Mouse (Mus musculus): ENCODE data around the gene Slc25a11.

Slc25a11 gene

DNA sequence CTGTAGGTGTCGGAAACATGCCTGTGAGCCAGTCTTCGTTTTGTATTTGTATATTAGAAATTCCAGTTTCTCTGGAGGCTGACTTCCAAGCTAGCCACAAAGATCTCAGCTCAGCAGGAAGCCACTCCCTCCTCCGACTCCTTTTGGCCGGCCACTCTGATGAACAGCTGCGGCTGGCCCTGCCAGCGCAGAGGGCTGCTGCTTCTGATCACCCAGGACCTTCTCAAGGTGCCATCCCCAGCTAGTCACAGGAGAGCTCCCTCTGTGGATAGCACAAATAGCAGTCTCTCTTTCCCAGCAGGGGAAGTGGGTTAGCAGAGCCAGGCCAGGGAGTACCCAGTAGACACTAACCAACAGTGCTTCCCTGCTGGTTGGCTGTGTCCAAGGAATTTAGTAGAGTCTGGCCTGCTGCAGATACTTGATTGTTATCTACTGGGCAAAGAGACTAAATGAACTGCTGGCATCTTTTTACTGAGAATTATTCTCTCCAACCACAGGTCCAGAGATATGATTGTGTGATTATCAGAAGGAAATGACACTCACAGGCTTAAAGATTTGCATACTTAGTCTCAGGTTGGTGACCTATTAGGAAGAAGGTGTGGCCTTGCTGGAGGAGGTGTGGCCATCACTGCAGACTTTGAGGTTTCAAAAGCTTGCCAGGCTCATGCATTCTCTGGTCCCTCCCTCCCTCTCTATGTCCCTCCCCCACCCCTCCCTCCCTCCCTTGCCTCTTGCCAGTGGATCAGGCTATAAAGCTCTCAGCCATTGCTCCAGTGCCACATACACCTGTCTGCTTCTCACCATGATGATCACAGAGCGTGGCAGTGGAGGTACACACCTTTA, 25.1 kb downstream of the Slc25a11 start:
- DNase-seq (ENCODE audit: low read depth, low spot score) = no peak

DNA sequence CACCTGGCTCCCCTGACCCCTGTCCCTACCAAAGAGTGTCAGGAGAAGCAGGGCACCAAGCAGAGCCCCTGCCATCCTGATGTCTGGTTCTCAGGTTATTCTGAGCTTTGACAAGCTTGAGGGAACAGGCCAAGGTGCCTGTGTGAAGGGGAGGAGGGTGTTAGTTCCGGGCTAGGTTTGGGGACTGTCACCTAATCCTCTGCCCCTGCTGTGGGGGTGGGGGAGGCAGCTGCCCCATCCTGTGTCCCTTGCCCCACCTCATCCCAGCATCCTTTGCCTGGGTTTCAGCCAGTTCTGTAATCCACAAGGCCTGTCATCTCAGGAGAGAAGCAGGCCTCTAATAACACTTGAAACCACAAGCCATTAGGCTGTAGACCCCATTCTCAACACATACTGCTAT, 28.2 kb downstream of the Slc25a11 start, which contains the start of gene Chrne:
Gene Chrne, minus strand, starts transcription at position 116 of the 400 bp plus-strand sequence.
- DNase-seq (ENCODE audit: low read depth, low spot score) = no peak

DNA sequence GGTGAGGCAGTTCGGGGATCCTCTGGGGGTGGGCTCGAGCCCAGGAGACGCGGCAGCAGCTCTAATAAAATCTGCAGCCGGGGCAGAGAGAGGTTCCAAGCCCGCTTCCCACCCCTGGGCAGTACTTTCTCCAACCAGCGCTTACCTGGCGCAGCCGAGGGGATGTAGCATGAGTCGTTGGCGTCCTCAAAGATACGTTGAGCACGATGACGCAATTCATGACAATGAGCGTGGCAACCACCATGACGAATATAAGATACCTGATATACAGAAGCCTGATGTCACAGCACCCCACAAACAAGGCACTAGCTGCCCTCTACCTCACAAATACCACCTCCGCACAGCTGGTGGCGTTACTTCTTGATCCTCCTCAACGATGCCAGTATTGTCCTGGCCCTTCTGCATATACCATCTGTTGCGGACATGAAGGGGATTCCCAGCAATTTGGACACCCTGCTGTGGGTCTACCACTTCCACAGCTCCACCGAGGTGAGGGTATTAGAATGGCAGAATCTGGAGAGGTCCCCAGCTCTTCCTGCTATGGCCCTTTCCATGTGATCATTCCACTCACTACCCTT, 31.7 kb downstream of the Slc25a11 start, which contains the start of gene 4930544D05Rik:
Gene 4930544D05Rik, plus strand, starts transcription at position 333 of the 578 bp plus-strand sequence.
- no peak for DNase-seq (ENCODE audit: low read depth, low spot score)

DNA sequence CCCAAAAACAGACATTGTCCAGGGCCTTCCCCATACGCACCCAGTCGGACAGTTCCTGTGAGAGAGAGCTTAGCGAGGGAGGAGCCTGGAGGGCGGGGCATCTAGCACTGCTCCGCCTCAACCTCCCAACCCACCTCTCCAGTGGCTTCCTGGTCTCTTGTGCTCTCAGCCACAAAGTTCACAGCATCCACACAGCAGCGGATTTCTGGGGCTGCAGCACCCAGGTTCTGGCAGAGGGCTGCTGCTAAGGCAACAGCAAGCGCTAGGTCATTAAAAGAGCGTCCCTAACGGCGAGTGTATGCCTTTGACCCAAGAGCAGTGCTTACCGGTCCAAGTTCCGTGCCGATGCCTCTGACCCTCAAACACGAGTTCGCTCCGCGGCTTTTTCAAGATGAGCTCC, 32.2 kb downstream of the Slc25a11 start:
- DNase-seq (ENCODE audit: low read depth, low spot score) = no peak

DNA sequence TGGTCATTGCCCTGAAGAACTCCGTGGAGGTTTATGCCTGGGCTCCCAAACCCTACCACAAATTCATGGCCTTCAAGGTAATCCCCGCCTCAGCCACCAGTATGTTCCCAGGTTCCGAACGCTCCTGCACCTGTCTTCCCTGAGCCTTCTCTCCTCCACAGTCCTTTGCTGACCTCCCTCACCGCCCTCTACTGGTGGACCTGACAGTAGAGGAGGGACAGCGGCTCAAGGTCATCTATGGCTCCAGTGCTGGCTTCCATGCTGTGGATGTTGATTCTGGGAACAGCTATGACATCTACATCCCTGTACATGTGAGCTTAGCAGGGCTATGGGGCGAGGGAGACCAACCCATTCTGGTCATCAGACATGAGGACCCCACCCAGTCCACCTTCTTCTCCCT, 34.8 kb downstream of the Slc25a11 start:
- no peak for DNase-seq (ENCODE audit: low read depth, low spot score)

DNA sequence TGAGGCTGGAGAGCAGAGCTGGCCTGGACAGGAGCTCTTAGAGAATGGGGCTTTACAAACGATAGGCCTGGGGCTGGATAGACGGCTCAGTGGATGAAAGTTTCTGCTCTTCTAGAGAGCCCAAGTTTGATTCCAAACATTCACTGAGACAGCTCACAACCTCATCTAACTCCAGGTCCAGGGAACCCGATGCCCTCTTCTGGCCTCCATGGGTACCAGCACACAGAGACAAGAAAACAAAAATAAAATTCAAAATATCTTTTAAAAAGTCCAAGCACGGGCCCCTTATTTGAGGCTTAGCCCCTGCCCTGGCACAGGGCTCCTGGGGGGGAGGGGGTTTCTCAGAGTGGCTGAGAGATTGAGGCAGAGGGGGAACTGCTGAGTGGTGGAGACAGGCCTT, 36.5 kb downstream of the Slc25a11 start:
- no peak for DNase-seq (ENCODE audit: low read depth, low spot score)

DNA sequence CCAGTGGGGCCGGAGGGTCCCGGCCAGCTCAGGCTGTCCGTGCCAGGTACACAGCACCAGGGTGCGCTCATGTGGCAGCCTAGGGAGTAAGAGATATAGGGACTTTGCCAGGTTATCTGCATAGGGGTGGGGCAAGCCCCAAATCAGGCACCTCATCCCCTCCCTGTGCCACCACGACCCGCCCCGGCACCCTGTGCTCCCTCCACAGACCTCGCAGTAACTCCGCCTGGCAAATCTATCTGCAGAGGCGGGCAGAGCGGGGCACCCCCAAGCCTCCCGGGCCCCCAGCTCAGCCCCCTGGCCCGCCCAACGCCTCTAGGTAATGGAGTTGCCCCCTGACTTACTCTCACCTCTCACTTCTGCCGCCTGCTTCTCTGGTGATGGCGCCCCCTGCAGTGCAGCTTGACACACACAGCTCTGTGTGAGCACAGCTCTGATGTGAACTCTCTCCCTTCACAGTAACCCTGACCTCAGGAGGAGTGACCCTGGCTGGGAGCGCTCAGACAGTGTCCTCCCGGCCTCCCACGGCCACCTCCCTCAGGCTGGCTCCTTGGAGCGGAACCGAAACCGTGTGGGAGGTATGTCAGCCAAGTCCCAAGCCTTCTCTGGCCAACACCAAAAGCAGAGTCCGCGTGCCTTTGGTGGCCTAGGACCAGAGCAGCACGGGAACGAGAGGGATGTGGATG, 38.8 kb downstream of the Slc25a11 start:
- no peak for DNase-seq (ENCODE audit: low read depth, low spot score)

DNA sequence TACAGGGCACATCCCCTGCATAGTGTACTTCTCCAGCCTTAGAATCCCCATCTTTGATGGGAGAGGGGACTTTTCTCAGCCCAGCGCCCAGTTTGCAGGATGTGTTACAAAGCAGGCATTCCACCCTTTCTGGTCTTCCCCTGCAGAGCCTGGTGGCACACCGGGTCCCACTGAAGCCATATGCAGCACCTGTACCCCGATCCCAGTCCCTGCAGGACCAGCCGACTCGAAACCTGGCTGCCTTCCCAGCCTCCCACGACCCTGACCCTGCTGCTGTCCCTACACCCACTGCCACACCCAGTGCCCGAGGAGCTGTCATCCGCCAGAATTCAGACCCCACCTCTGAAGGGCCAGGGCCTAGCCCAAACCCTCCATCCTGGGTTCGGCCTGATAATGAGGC, 39.7 kb downstream of the Slc25a11 start:
- no peak for DNase-seq (ENCODE audit: low read depth, low spot score)

DNA sequence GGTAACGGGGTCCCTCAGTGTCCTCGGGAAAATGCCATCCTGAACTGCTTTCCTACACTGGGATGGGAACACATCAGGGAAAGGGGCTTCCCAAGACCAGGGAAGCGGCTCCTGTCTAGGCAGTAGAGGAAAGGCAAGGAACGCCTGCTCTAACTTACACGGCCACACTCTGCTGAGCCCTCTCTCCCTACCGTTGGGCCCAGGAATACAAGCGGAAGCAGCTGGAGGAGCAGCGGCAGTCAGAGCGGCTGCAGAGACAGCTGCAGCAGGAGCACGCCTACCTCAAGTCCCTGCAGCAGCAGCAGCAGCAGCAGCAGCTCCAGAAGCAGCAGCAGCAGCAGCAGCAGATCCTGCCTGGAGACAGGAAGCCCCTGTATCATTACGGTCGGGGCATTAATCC, 40.6 kb downstream of the Slc25a11 start:
- DNase-seq (ENCODE audit: low read depth, low spot score) = no peak

DNA sequence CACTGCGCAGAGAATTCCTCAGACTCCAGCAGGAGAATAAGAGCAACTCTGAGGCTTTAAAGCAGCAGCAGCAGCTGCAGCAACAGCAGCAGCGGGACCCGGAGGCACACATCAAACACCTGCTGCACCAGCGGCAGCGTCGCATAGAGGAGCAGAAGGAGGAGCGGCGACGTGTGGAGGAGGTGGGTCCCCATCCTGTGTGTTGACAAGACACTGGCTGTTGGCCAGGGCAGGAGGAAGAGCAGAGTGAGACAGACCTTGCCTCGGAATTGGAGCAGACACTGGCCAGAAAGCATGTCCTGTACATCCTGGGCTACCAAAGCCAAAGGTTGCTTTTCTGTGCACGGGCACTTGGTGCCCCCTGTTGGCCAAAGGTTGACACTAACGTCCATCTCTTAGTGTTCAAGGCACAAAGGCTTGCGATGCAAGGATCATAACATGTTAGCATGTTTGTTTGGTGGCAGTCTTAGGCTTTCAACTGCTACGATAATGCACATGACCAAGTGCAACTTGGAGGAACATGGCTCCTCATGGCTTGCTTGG, 42.2 kb downstream of the Slc25a11 start:
- peak; percentile 68 for DNase-seq (ENCODE audit: low read depth, low spot score)

DNA sequence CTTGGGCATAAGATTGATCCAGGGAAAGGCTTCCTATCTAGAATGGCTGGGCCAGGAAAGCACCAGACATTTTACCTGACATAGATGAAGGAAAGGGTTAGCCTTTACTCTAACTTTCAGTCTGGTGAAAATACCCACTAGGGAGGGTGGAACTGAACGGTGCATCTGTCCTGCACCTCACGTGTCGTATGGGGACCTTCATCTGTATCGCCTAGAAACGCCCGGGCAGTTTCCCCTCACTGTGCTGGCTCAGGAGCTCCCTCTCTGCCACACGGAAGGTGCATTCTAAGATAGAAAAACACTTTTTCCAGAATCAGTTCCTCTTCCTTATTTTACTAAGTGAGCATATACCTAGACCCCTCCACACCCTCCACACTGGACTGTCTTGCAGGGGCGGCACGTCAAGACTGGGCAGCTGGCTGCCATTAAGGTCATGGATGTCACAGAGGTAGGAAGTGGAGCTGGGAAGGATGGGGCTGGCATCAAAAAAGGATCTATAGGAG, 48.8 kb downstream of the Slc25a11 start:
- no peak for DNase-seq (ENCODE audit: low read depth, low spot score)

DNA sequence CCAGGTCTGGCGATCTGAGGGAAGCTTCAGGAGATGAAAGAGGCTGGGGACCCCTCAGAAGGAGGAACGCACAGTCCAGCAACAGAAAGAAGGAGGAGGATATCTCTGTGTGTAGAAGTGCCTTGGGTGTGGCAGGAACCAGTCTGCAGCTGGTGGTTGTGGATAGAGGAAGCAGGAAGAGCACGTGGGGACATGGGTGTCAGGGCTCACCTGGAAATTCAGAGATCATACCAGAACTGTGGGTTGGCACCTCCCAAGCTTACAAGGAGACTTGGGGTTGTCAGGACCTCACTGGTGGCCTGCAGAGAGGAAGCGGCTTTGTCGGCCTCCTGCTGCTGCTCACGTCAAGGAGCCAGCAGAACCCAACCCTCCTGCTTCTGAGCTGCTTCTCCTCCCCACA, 50.0 kb downstream of the Slc25a11 start:
- DNase-seq (ENCODE audit: low read depth, low spot score) = no peak

DNA sequence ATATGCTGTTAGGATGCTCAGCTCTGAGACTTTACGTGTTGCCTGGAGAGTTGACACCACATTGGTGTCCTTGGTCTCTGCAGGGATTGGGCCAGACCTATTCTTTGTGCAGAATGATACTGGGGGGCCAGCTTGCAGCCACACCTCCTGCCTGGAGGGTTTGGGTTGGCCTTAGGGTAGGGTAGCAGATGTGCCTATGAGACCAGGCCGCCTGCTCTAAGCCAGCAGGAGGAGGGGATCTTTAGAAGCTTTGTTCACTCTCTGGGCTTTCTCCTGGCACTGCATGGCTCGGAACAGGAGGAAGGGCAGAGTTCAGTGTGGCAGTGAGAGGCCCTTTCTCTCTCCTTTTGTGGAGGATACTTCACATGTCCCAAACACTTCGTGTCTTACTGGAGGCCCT, 51.2 kb downstream of the Slc25a11 start:
- DNase-seq (ENCODE audit: low read depth, low spot score) = no peak

DNA sequence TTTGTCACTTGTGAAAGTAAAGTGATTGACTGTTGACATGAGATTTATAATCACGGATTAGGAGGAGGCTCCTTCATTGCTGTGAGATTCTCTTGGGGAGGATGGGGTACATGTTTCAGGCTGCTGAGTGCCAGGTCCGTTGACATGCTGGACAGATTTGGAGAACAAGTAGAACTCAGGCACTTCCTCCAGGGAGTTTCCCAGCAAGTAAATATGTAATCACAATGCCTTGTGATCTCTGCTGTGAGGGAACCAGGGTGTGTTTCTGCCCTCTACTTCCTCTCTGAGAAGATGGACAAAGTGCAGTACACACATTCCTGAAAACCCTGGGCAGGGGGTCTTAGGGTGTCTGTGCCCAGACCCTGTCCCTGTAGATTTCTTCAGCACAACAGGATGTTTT, 51.6 kb downstream of the Slc25a11 start:
- DNase-seq (ENCODE audit: low read depth, low spot score) = no peak

DNA sequence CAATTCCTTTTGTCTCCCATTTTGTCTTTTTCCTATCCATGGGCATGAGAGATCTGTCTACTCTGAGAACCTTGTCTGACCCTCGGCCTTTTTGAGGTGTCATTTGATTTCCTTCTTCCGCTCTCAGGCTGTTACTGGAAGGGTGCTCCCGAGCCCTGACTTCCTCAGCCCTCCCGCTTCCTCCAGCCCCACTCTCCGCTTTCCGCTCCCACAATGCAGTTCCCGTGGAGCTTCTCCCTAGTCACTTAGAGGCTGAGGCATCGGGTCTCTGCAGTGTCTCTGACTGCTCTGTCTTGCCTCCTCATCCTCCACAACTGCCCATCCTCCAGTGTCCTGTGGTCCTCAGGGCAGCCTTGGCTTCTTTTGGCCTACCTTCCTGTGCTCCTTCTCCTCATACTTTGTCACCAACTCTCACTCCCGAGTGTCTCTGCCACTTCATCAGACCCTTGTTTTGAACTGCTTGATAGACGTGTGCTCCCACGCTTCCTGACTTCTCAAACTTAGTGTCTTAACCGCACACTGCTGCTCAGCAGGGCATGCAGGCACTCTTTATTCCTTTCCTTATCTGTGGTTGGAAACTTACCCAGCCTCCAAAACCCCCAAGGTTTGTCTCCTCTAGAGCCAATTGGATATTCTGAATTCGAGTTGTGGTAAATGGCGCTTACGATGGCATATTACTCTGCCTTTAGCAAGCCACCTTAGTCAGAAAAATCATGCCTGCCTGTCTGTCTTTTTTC, 52.9 kb downstream of the Slc25a11 start:
- DNase-seq (ENCODE audit: low read depth, low spot score) = no peak

Measured in retina, postnatal 7 days (tissue).